Mouse (Mus musculus) testis, postnatal 14 days (tissue): ENCODE measurements at regions not wholly inside any gene's neighbourhood (a gene's known extent, or its start where the extent isn't known, plus 50 kb on each side); places are given as distances from the start of the nearest gene placed in this dataset.

Source experiments
- DNase-seq: peaks from one replicate; pipeline ENCODE4 v3.0.0; 2021; ENCODE audit warnings: low spot score

DNA sequence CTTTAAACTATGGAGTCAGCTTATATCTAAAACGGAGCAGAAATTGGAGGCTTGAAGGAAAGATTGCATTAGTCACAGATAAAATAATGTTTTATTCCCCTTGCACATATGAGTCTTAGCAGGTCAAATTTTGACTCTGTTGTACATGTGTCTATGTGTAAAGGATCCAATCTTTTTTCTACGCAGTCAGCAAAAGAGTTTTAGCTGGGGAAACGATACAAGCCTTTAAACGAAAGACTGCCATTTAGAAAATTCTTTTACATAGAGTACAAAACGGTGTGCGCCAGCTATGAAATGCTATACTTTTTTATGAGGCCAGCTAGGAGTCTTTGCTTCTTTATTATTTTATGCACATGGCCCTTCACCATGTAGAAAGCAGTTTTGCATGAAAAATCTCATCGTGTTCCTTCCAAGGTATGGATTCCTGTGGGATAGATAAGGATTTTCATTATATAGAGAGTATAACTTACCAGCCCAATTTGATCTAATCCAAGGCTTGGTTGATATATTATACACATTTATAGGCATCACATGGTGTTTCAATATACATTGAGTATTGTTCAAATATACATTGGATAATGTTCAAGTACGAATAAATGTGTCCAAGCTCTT, 116.0 kb upstream of the Thumpd2 start:
- DNase-seq: no peak

DNA sequence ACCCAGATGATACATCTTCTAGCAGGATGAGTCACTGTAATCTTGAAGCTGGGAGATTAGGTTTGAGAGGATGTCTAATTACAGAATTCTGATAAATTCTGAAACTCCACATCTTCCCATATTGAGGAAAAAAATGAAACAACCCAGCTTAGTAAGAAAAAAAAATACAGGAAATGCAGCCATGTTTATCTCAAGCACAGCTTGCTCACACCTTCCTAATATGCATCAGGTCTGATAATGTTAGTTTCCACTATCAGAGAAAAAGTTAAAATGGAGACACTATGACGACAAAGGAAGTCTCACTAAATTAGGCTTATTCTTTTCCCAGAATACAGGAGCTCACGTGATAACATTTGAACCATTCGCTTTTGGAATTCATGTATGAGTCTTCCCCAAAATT, 111.4 kb upstream of the Thumpd2 start:
- no peak for DNase-seq

DNA sequence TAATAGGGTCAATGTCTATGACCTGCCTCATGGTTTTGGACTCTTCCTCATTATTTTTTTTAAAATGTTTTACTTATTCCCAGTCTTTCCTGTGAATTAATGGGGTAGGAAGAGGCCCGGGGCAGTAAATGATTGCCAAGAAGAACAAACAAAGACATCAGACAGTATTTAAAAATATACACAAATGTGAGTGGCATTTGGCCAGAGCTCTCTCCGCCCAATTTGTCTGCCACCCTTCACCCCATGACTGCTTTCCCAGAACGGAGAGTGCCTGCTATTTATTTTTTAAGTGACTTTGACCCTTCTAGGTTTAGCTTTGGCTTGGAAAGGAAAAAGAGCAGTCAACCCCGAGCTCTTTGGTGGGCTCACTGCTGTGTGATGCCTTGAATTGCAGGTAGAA, 111.0 kb upstream of the Thumpd2 start:
- DNase-seq: no peak

DNA sequence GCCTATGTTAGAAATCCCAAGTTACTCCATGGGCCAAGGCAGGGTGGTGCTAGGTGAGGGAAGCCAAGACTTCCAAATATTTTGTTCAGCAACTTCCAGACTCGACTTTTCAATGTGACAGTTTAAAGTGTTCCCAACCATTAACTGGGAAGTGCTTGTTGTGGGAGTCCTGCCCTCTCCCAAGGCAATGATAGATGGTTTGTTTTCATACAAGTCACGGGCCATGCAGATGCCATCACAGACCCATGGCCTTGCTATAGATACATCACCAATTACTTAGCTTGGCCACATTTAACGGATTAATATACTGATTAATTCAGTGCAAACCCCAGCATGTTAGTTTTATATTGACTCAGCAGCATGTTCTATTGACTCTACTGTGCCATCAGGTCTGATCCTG, 108.1 kb upstream of the Thumpd2 start:
- DNase-seq: no peak

DNA sequence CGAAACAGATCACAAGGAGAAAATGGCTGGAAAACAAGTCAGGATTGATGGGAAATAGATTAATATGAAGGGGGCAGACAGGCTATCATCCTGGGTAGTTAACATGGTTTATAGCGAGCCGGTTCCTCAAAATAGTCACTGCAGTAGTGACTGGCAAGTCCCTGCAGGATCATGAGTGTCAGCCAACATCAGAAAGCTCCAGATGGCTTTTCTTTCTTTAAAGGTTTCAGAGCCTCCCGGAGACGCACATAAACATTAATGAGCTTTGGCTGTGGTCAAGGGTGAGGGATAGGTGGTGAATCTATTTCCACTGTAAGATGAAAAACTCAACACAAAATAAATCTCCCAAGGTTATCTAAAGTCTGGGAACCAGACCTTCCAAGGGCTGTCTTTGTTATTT, 104.2 kb upstream of the Thumpd2 start:
- no peak for DNase-seq

DNA sequence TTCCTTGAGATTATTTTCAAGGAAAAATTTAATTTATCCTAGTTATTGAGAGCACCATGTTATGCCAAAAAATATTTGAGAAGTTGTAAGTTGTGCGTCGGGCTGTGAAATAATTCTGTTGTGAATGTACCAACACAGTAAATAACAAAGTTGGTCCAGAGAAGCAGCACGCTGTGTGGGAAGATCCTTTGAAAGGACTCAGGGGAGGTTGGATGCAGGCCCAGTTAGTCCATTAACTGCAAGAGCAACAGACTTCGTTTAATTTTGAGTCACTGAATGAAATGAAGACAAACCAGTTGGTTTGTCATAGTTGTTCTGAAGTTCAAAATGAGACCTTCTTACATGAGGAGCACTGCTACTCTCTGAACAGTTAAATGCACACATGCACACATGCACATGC, 85.8 kb upstream of the Thumpd2 start:
- DNase-seq: no peak

DNA sequence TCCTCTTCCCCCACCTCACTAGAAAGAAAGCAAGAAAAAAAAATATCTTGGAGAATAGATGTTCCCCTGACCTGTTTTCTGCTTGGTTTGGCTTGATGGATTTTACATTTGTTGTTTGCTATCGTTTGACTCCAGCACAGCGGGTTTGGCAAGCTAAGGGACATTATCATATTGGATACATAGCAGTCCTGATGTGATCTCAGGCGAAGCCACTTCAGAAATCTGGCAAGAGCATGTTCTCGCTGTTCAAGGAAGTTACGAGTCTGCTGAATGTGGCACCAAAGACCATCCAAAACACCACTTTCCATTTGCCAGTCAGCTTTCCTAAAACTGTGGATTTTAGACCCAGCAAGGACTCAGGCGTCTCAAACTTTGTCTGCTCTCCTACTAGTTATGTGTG, 69.8 kb upstream of the Thumpd2 start:
- DNase-seq: no peak

DNA sequence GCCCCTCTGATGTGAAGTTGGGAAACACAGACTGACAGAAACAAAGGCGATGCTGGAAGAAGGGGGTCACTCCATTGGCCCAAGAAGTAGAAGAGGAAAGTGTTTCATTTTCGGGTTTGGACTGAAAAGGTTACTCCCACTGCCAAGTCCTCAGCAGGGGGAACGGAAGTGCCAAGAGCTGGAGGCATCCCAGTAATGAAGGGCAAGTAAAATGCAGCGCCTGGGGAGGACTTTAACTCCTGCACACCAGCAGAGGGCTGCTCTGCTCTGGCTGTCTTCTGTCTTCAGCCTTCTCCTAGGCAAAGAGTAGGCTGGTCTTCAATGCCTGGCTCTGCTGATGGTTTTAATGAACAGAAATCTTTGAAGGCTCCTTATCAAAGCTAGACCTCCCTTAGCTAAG, 68.3 kb upstream of the Thumpd2 start:
- no peak for DNase-seq
